Mouse (Mus musculus) midbrain, embryonic 16.5 days (tissue): Measurements from ENCODE around the gene Kcnk5. TPM values are rescaled to one million over a fixed set of nuclear protein-coding genes. Genes with fewer than 3 reads are reported as not detected.
A peak's percentile ranks its signal among the peaks of the same experiment; 100 is the strongest.

Experiments used
- ATAC-seq: fragments of 200-750 bp; cut with Nextera tagmentation; 2 replicates; pipeline ENCODE4 v1.8.0; 2017; ENCODE audit warnings: moderate TSS enrichment
- H3K27ac ChIP-seq: fragments of 300-500 bp; sonication (generic); 2 replicates; pipeline ENCODE4 v1.5.1; 2014; ENCODE audit warnings: mild to moderate bottlenecking, low read length, mixed read lengths
- H3K27me3 ChIP-seq: fragments of 300-500 bp; sonication (generic); 2 replicates; pipeline ENCODE4 v1.6.1; 2014; ENCODE audit warnings: low read depth, low read length, mixed read lengths; ENCODE audit not compliant: control insufficient read depth, insufficient read depth
- H3K36me3 ChIP-seq: fragments of 300-500 bp; sonication (generic); 2 replicates; pipeline ENCODE4 v1.6.1; 2014; ENCODE audit warnings: mild to moderate bottlenecking, low read length, moderate library complexity, mixed read lengths; ENCODE audit not compliant: control insufficient read depth, insufficient read depth
- H3K4me1 ChIP-seq: fragments of 300-500 bp; sonication (generic); 2 replicates; pipeline ENCODE4 v1.6.1; 2014; ENCODE audit warnings: mild to moderate bottlenecking, low read length, mixed read lengths; ENCODE audit not compliant: control insufficient read depth, insufficient read depth
- H3K4me2 ChIP-seq: fragments of 300-500 bp; sonication (generic); 2 replicates; pipeline ENCODE4 v1.6.1; 2014; ENCODE audit warnings: mild to moderate bottlenecking, low read length, mixed read lengths
- H3K4me3 ChIP-seq: fragments of 300-500 bp; sonication (generic); 2 replicates; pipeline ENCODE4 v1.5.1; 2014; ENCODE audit warnings: low read depth, mild to moderate bottlenecking, low read length, moderate library complexity, mixed read lengths
- H3K9ac ChIP-seq: fragments of 300-500 bp; sonication (generic); 2 replicates; pipeline ENCODE4 v1.6.1; 2014; ENCODE audit warnings: low read depth, low read length, mixed read lengths
- H3K9me3 ChIP-seq: fragments of 300-500 bp; sonication (generic); replicated peaks from 2 replicates; pipeline ENCODE4 v1.6.1; 2014; ENCODE audit warnings: mild to moderate bottlenecking, low read length, mixed read lengths; ENCODE audit not compliant: control insufficient read depth, poor library complexity, severe bottlenecking
- WGBS: fragments of 180-500 bp; shearing (Covaris S2); extraction: QIAGEN DNeasy Blood & Tissue Kit; methylation state at CpG from one replicate; pipeline ENCODE4 v1.1.7; 2014; 5-methylcytosine and 5-hydroxymethylcytosine counted together
- polyA plus RNA-seq: library from polyadenylated mRNA; unstranded; fragments of >200 nt; fragmentation: Nextera tagmentation; extraction: Ambion mirVana; gene quantifications from 2 replicates; pipeline ENCODE4 v1.2.1, GENCODE M21; 2015

Kcnk5 gene
- polyA plus RNA-seq, 1 experiment from 2014 or later = 0.70 TPM

DNA sequence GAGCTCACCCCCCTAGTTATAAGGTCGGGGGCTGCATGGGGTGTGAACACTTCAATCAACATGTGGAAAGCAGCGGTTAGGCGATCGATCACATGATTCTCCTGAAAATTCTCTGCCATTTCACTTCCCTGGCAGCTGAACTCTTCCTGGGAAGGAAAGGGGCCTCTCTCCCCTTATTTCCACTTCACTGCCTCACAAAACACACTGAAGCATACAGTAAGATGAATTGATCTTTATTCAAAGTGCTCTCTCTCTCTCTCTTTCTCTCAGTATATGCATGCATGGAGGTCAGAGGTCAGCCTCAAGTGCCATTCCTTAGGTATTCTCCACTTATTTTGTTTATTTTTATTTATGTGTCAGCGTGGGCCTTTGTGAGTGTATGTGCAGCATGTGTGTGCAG lies 2.1 kb upstream of the Kcnk5 start:
- no peak for ATAC-seq
- no peaks in the 10 kb centered on the region for H3K9me3 ChIP-seq
- H3K36me3 ChIP-seq = no peaks in the 10 kb centered on the region
- H3K4me3 ChIP-seq = no peak overlapping the region
- no peak overlapping the region for H3K9ac ChIP-seq
- H3K27me3 ChIP-seq = peaks cover 11% of the 10 kb centered on the region
- H3K4me1 ChIP-seq = peaks cover 9% of the 10 kb centered on the region
- 52% methylated on average over 5 of the region's 5 CpGs for WGBS
- H3K4me2 ChIP-seq = no peak overlapping the region
- no peak overlapping the region for H3K27ac ChIP-seq

DNA sequence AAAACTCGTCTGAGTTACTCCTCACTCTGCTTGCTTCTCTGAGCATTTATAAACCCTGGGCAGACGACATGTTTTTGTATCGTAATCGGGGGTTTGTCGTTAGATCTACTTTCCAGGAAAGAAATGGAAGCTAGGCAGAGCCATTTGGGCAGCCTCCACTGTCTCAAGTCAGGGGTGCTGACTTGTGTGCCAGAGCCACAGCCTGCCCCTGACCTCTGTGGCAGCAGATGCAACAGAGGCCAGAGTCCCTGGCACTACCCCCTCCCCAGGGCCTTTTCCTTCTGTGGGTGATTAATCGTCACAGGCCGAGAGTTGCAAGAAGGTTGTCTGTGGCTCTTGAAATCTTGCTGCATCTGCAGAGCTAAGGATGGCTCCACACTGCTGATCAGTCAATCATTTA lies 987 bp upstream of the Kcnk5 start:
- WGBS = 91% methylated on average over 7 of the region's 7 CpGs
- no peak for ATAC-seq
- Histone ChIP-seq H3K27me3 (peaks cover 11% of the 10 kb centered on the region), H3K4me3 (no peak overlapping the region), H3K4me2 (no peak overlapping the region), H3K9me3 (no peaks in the 10 kb centered on the region), H3K9ac (no peak overlapping the region), H3K4me1 (peaks cover 9% of the 10 kb centered on the region), H3K36me3 (no peaks in the 10 kb centered on the region), H3K27ac (no peak overlapping the region)

DNA sequence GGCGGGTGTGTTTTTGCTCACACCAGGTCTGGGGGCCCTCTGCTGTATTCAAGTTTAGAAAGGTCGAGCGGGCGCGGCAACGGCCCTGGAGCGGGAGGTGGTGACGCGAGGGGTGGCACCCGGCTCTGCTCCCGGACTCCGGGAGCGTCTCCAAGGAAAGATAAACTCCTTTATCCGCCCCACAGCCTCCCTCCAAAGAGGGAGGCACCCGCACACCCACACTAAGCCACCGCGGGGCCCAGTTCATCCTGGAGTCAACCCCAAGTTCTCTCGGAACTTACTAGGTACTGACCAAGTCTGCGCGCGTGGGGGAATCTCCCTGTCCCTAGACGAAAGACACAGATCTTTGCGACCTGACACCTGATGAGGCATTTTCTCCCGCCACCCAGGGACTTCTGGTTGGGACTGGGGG lies 852 bp downstream of the Kcnk5 start:
- peak overlapping the region; percentile 82 for H3K4me2 ChIP-seq
- no peaks in the 10 kb centered on the region for H3K36me3 ChIP-seq
- no peak overlapping the region for H3K27ac ChIP-seq
- no peaks in the 10 kb centered on the region for H3K9me3 ChIP-seq
- peaks cover 11% of the 10 kb centered on the region for H3K27me3 ChIP-seq
- under 1% methylated on average over 24 of the region's 24 CpGs for WGBS
- ATAC-seq = no peak; the same call in 1 of the 2 replicates
- H3K4me3 ChIP-seq = peak overlapping the region; percentile 44
- H3K4me1 ChIP-seq = peaks cover 9% of the 10 kb centered on the region
- 0 out of 2 replicates have a peak overlapping the region, but pooled peaks have one; percentile 7 for H3K9ac ChIP-seq

DNA sequence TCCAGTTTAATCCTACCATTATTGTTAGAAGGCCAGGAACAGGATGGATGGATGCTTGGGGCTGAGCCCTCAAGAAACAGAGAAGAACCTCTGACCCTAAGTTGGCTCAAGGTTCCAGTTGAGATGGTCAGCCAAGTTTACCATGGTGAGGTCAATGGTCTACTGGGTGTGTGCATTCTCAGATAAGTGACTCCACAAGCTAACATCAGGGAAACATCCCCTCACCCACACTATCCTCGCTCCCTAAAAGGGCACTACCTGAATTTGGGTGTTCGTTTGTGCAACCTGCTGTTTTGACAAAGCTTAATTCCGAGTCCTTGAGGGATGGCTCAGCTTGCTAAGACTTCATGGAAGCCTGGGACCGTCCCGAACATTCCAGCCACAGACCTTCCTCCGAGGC lies 1.3 kb downstream of the Kcnk5 start:
- H3K9ac ChIP-seq = no peak overlapping the region
- H3K4me2 ChIP-seq = peak overlapping the region; percentile 82
- H3K27me3 ChIP-seq = peaks cover 11% of the 10 kb centered on the region
- H3K27ac ChIP-seq = no peak overlapping the region
- peaks cover 9% of the 10 kb centered on the region for H3K4me1 ChIP-seq
- peak overlapping the region; percentile 44 for H3K4me3 ChIP-seq
- H3K9me3 ChIP-seq = no peaks in the 10 kb centered on the region
- ATAC-seq = no peak
- WGBS = 5% methylated on average over 6 of the region's 6 CpGs
- no peaks in the 10 kb centered on the region for H3K36me3 ChIP-seq

DNA sequence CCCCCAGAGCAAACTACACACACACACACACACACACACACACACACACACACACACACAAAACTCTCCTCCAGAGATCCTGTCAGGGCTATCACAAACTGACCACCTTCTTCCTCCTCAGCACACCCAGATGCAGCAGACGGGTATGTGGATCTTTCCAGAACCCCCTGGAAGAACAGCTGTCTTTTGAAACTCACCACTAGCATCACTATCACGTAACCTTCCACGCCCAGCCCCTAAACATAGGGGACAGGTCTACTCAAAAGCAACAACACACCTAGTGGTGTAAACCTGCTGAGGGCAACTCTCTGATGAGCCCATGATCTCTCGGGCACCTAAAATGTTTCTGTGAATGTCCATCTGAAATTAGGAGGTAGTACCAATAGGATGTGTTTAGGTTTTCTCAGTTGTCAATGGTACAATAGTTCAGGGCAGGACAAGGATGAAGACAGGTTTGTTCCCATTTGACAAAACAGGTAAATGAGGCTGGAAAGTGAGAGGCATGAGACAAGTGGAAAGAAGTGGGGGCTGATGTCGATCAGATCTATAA lies 1.8 kb downstream of the Kcnk5 start:
- Histone ChIP-seq H3K27ac (no peak overlapping the region), H3K36me3 (no peaks in the 10 kb centered on the region), H3K27me3 (peaks cover 11% of the 10 kb centered on the region), H3K4me2 (no peak overlapping the region), H3K4me3 (no peak overlapping the region), H3K9me3 (no peaks in the 10 kb centered on the region), H3K9ac (no peak overlapping the region), H3K4me1 (peaks cover 9% of the 10 kb centered on the region)
- ATAC-seq = no peak
- WGBS = 80% methylated on average over 5 of the region's 5 CpGs

DNA sequence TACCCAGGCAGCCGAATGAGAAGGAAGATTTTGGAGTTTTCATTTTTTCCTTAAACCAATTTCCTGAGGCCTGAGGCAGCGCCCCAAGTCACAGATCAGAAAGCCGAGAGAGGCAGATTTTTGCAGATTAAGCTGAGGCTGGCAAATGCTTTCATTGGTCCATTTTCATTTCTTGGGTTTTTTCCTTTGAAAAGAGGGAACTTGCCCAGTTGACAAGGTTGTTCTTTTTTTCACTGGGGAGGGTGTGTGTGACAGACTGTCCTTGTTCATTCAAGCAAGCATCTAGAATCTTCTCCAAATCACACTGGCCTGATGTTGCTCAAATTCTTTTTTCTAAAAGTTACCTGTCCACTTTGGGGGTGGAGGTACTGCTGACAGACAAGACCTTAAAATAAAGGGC lies 2.5 kb downstream of the Kcnk5 start:
- no peak for ATAC-seq
- Histone ChIP-seq H3K4me2 (no peak overlapping the region), H3K4me3 (no peak overlapping the region), H3K36me3 (no peaks in the 10 kb centered on the region), H3K27me3 (peaks cover 11% of the 10 kb centered on the region), H3K27ac (no peak overlapping the region), H3K9me3 (no peaks in the 10 kb centered on the region), H3K4me1 (peaks cover 9% of the 10 kb centered on the region), H3K9ac (no peak overlapping the region)
- 31% methylated on average over 3 of the region's 3 CpGs for WGBS

DNA sequence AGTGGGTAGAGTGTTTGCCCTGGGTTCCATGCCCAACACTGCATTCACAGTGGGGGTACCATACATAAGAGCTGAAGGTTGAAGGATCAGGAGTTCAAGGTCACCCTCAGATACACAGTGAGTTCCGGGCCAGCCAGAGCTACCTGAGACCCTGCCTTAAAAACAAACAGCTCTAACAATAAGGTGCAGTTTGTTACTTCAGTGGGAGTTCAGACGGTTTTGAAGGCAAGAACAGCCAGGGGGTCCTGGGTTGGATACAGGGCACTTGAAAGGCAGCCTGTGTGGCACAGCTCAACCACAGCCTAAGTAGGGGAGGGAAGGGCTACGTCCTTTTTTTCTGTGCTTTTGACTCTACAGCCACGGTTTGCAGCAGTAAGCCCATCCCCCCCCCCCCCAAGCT lies 3.0 kb downstream of the Kcnk5 start:
- no peaks in the 10 kb centered on the region for H3K9me3 ChIP-seq
- no peak for ATAC-seq
- H3K4me3 ChIP-seq = no peak overlapping the region
- H3K27ac ChIP-seq = no peak overlapping the region
- H3K27me3 ChIP-seq = peaks cover 11% of the 10 kb centered on the region
- no peak overlapping the region for H3K9ac ChIP-seq
- H3K36me3 ChIP-seq = no peaks in the 10 kb centered on the region
- WGBS = 13% methylated on average over 4 of the region's 4 CpGs
- H3K4me2 ChIP-seq = no peak overlapping the region
- peaks cover 9% of the 10 kb centered on the region for H3K4me1 ChIP-seq

DNA sequence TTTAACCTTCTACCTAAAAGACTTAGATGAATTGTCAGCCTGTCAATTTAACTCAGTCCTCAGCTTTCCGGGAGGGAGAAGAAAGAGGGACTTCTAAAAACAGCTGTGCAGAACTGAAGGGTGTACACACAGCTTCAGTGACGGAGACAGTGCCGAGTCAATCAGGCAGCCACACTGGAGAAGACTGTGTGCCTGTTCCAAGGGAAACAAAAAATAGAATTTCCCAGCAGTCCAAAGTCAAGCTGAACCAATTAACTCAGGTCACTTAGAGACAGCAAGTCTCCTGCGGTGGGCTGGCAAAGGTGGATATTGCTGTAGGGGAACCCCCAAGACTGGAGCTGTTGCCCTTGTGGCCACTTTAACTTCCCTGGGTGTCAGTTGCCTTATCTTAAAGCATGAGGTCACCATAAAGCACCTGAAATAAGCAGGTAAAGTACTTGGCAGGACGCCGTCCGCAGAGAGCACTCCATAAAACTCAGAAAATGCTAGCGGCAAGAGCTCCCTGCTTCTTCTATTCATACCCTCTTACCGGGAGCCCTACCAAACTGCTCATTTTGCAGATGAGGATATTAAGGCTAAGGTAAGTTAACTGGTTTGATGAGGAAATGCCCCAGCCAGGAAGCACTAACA lies 4.0 kb downstream of the Kcnk5 start:
- Histone ChIP-seq H3K9me3 (no peaks in the 10 kb centered on the region), H3K9ac (no peak overlapping the region), H3K27me3 (peaks cover 11% of the 10 kb centered on the region), H3K36me3 (no peaks in the 10 kb centered on the region), H3K4me2 (no peak overlapping the region), H3K4me1 (peaks cover 9% of the 10 kb centered on the region), H3K27ac (no peak overlapping the region), H3K4me3 (no peak overlapping the region)
- ATAC-seq = no peak
- WGBS = 71% methylated on average over 9 of the region's 9 CpGs

DNA sequence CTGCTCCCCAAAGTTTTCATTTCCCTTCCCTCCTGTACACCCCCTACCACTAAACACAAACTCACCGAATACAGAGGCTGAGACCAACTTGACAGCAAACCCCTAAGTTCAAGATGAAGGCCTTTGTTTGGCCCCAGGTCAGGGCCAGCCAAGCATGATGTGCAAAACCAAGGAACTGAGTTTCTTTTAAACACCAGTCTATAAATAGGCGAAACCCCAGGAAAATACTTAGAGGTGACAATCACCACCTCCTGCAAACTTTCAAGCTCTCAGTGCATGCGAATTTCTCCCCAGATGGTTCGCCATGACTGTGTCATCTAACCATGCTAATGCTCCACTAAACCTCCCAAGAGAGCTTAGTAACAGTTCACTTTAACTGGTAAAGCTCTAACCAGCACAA lies 5.9 kb downstream of the Kcnk5 start:
- Histone ChIP-seq H3K27ac (no peak overlapping the region), H3K36me3 (no peaks in the 10 kb centered on the region), H3K27me3 (peaks cover 6% of the 10 kb centered on the region), H3K4me2 (no peak overlapping the region), H3K9me3 (no peaks in the 10 kb centered on the region), H3K4me1 (peaks cover 4% of the 10 kb centered on the region), H3K9ac (no peak overlapping the region), H3K4me3 (no peak overlapping the region)
- no peak for ATAC-seq
- WGBS = 92% methylated on average over 4 of the region's 4 CpGs
